Mouse (Mus musculus) adrenal gland, postnatal 4 days (tissue): Measurements from ENCODE around the gene Gcn1l1. TPM values are rescaled to one million over a fixed set of nuclear protein-coding genes. Genes with fewer than 3 reads are reported as not detected.
"Not testable (repeated sequence)": the region's sequence is repeated elsewhere in the genome, so short reads cannot be mapped to it uniquely, and the experiment has no call there.

ENCODE experiments used
- DNase-seq, 2 experiments: peaks; one replicate each; pipeline ENCODE4 v3.0.0; 2021 to 2022; ENCODE audit warnings: low spot score in 2 of 2, mixed read lengths in 2 of 2
- total RNA-seq, 2 experiments: library from RNA; stranded (reverse); gene quantifications; 2 replicates each; pipeline ENCODE4 v1.2.3; 2021

Gene Gcn1l1
- total RNA-seq, 2 experiments from 2014 or later, result 83.5 to 87.5 TPM

GRCm38 (mm10) chr5:115558182-115558794, 6.8 kb upstream of the Gcn1l1 start:
- DNase-seq, result no peak

- peak; percentile 99 for DNase-seq
These were observed 5.6 kb upstream of the Gcn1l1 start, which contains the start of gene Rplp0 for GRCm38 (mm10) chr5:115559237-115560101. Gene Rplp0, plus strand, starts transcription at chr5:115559467.

- no peak for DNase-seq
These were observed 4.6 kb upstream of the Gcn1l1 start for GRCm38 (mm10) chr5:115560336-115560905.

GRCm38 (mm10) chr5:115563771-115564585, 1.1 kb upstream of the Gcn1l1 start:
- no peak for DNase-seq

- no peak for DNase-seq
These were observed 349 bp downstream of the Gcn1l1 start for GRCm38 (mm10) chr5:115565403-115565802.

GRCm38 (mm10) chr5:115568681-115569080, 3.6 kb downstream of the Gcn1l1 start:
- no peak for DNase-seq

- no peak for DNase-seq
These were observed 4.3 kb downstream of the Gcn1l1 start for GRCm38 (mm10) chr5:115569308-115569707.

GRCm38 (mm10) chr5:115569721-115570120, 4.7 kb downstream of the Gcn1l1 start:
- no peak for DNase-seq

- no peak for DNase-seq
These were observed 6.0 kb downstream of the Gcn1l1 start for GRCm38 (mm10) chr5:115571086-115571485.

- DNase-seq, result no peak
These were observed 7.9 kb downstream of the Gcn1l1 start for GRCm38 (mm10) chr5:115572679-115573535.

- no peak for DNase-seq
These were observed 9.9 kb downstream of the Gcn1l1 start for GRCm38 (mm10) chr5:115574992-115575391.

- not testable (repeated sequence) for DNase-seq
These were observed 12.6 kb downstream of the Gcn1l1 start for GRCm38 (mm10) chr5:115577686-115578085.

- DNase-seq, result no peak
These were observed 13.9 kb downstream of the Gcn1l1 start for GRCm38 (mm10) chr5:115578922-115579321.

- no peak for DNase-seq
These were observed 14.3 kb downstream of the Gcn1l1 start for GRCm38 (mm10) chr5:115579363-115579762.

GRCm38 (mm10) chr5:115580229-115581001, 15.4 kb downstream of the Gcn1l1 start:
- no peak for DNase-seq

- DNase-seq, result no peak
These were observed 16.6 kb downstream of the Gcn1l1 start for GRCm38 (mm10) chr5:115581662-115582061.

GRCm38 (mm10) chr5:115585616-115586015, 20.6 kb downstream of the Gcn1l1 start:
- no peak for DNase-seq

- DNase-seq, result no peak
These were observed 21.1 kb downstream of the Gcn1l1 start for GRCm38 (mm10) chr5:115586166-115586565.

- no peak for DNase-seq
These were observed 21.7 kb downstream of the Gcn1l1 start for GRCm38 (mm10) chr5:115586780-115587179.
